Mouse (Mus musculus) liver, embryonic 14.5 days (tissue): ENCODE measurements around the gene Fkbp14. TPM values are rescaled to one million over a fixed set of nuclear protein-coding genes. Genes with fewer than 3 reads are reported as not detected.

Experiments
- ATAC-seq: fragments of 200-750 bp; cut with Nextera tagmentation; 2 replicates; pipeline ENCODE4 v1.8.0; 2017; ENCODE audit warnings: moderate number of reproducible peaks, mild to moderate bottlenecking, moderate library complexity; ENCODE audit not compliant: insufficient read depth
- DNase-seq, 3 experiments: peaks; one replicate each; pipeline ENCODE4 v3.0.0-alpha.2; 2012 to 2013; ENCODE audit warnings: low read depth in 3 of 3, low spot score in 3 of 3
- H3K27ac ChIP-seq: fragments of 300-500 bp; sonication (generic); 2 replicates; pipeline ENCODE4 v1.5.1; 2014; ENCODE audit warnings: moderate library complexity, mild to moderate bottlenecking, control low read depth, inconsistent platforms
- H3K27me3 ChIP-seq: fragments of 300-500 bp; sonication (generic); 2 replicates; pipeline ENCODE4 v1.6.1; 2014; ENCODE audit warnings: mild to moderate bottlenecking, low read length, moderate library complexity; ENCODE audit not compliant: control insufficient read depth, insufficient read depth
- H3K36me3 ChIP-seq: fragments of 300-500 bp; sonication (generic); replicated peaks from 2 replicates; pipeline ENCODE4 v1.6.1; 2014; ENCODE audit warnings: low read depth; ENCODE audit not compliant: control insufficient read depth, insufficient read depth
- H3K4me1 ChIP-seq, 2 experiments: fragments of 200-500 bp in 1 of 2; fragments of 300-500 bp in 1 of 2; sonication (generic) in 1 of 2; replicated peaks; 2 replicates each; pipeline ENCODE4 v1.6.1; 2012 to 2014; ENCODE audit warnings: antibody characterized with exemption in 1 of 2, inconsistent platforms in 1 of 2, low read length in 1 of 2; ENCODE audit not compliant: control insufficient read depth in 2 of 2, insufficient read depth in 2 of 2
- H3K4me2 ChIP-seq: fragments of 300-500 bp; sonication (generic); 2 replicates; pipeline ENCODE4 v1.6.1; 2014; ENCODE audit warnings: low read depth, mild to moderate bottlenecking, control low read depth, moderate library complexity
- H3K4me3 ChIP-seq, 2 experiments: fragments of 200-500 bp in 1 of 2; fragments of 300-500 bp in 1 of 2; sonication (generic) in 1 of 2; 2 replicates each; pipeline ENCODE4 v1.5.1; 2012 to 2014; ENCODE audit warnings: low read depth in 2 of 2, low read length in 2 of 2, mild to moderate bottlenecking in 2 of 2, control low read depth in 1 of 2, inconsistent platforms in 1 of 2, moderate library complexity in 1 of 2; ENCODE audit not compliant: insufficient read depth in 1 of 2
- H3K9ac ChIP-seq: fragments of 300-500 bp; sonication (generic); replicated peaks from 2 replicates; pipeline ENCODE4 v1.6.1; 2014; ENCODE audit warnings: mild to moderate bottlenecking, control low read depth, moderate library complexity
- H3K9me3 ChIP-seq: fragments of 300-500 bp; sonication (generic); 2 replicates; pipeline ENCODE4 v1.6.1; 2016; ENCODE audit warnings: low read length, mixed read lengths; ENCODE audit not compliant: control insufficient read depth
- CTCF ChIP-seq: IDR thresholded peaks from 2 replicates; pipeline ENCODE4 v1.5.1; 2016; ENCODE audit warnings: antibody characterized with exemption, low read depth, control low read depth
- EP300 ChIP-seq: IDR thresholded peaks from 2 replicates; pipeline ENCODE4 v1.6.1; 2016; ENCODE audit warnings: antibody characterized with exemption, low read depth
- WGBS: fragments of 180-500 bp; shearing (Covaris S2); extraction: QIAGEN DNeasy Blood & Tissue Kit; methylation state at CpG from one replicate; pipeline ENCODE4 v1.1.7; 2014; ENCODE audit not compliant: insufficient replicate concordance; 5-methylcytosine and 5-hydroxymethylcytosine counted together
- polyA plus RNA-seq, 2 experiments: library from polyadenylated mRNA; depleted of rRNA in 1 of 2; stranded (reverse) in 1 of 2; unstranded in 1 of 2; fragments of >200 nt; fragmentation: Nextera tagmentation in 1 of 2; extraction: Ambion mirVana in 1 of 2; gene quantifications; 2 replicates each; pipeline versions ENCODE4 v1.2.1 to v1.2.3; 2012 to 2014

Fkbp14 gene
- polyA plus RNA-seq, 2 experiments: 3.5 to 4.0 TPM

DNA sequence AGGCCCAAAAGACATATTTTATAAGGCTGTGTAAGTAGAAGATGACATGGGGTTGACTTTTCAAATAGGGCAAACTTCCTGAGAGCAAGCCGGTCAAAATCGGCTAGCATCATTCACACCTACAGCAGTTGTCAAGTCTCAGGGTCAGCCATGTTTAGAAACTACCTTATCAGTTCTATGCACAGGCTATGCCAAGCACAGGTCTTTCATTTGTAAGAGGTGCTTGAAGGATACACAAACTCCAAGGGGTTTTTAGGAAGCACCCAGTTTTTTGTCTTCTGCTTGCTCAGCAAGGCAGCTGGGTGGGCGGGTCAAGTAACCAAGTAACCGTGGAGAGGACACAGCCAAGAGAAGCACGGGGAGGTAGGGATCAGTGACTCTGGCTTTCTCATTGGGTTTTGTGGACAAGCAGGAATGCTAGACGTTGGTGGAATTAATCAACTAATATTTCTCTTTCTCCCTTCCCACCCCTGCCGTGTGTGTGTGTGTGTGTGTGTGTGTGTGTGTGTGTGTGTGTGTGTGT is 46.2 kb downstream of the Fkbp14 start:
- ATAC-seq (no peak), DNase-seq (no peak)
- 70% methylated on average over 6 of the region's 7 CpGs for WGBS
- no peaks in the 10 kb centered on the region for H3K4me1 ChIP-seq
- no peak for TF ChIP-seq EP300
- no peak for TF ChIP-seq CTCF
- no peak overlapping the region for H3K9ac ChIP-seq
- H3K4me2 ChIP-seq: no peak overlapping the region
- H3K36me3 ChIP-seq: no peaks in the 10 kb centered on the region
- H3K9me3 ChIP-seq: no peaks in the 10 kb centered on the region
- no peak overlapping the region for H3K27ac ChIP-seq
- H3K27me3 ChIP-seq: no peaks in the 10 kb centered on the region
- H3K4me3 ChIP-seq: no peak overlapping the region

DNA sequence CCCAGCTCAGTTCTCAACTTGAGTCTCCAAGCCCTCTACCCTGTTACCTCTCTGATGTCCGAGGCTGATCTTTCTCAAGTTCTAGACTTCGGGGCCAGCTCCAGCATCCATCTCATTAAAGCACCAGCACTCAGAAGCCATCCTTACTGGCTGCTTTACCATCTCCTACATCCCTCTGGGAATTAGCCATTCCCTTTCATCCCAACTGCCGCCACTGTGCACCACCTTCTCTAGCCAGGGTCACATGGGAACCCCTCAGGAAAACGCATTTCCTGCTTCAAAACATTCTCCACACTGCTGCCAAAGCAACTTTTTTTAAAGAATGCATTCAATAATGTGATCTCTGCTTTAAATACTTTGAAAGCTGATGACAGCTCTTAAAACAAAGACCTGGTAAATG is 47.8 kb downstream of the Fkbp14 start:
- no peak overlapping the region for H3K4me3 ChIP-seq

DNA sequence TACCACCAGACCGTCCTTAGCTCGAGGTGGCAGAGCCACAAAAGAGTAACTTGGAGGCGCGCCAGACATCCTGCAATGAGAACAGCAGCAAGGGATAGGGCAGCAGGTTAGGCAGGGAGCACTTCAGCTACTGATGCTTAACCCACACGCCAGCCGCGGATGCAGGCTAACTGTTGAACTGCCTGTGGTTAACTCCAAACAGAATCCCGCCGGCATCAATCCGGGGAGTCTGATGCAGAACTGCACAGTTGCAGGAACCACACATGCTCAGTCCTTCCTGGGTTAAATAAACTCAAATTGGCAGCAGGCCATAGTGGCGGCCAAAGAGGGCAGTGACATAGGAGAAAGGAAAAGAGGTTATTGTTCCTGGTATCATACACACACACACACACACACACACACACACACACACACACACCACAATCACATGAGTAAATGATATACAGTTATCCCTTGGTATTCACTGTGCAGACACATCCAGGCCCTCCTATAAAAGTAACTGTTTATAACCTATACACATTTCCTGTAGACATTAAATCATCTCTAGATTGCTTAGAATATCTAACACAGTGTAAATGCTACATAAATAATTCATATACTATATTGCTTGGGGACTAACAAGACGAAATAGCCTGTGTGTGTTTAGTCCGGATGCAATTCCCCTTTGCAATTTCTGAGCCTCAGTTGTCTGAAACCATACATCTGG is 48.6 kb downstream of the Fkbp14 start:
- Histone ChIP-seq H3K27ac (no peak overlapping the region), H3K9me3 (no peaks in the 10 kb centered on the region), H3K4me1 (no peaks in the 10 kb centered on the region), H3K4me3 (no peak overlapping the region), H3K4me2 (no peak overlapping the region), H3K27me3 (no peaks in the 10 kb centered on the region), H3K9ac (no peak overlapping the region), H3K36me3 (no peaks in the 10 kb centered on the region)
- no peak for TF ChIP-seq CTCF
- no peak for TF ChIP-seq EP300
- DNase-seq (no peak), ATAC-seq (no peak)
- 65% methylated on average over 13 of the region's 13 CpGs for WGBS

More for the DNA sequence above, 47.8 kb downstream of the Fkbp14 start:
- Histone ChIP-seq H3K9me3 (no peaks in the 10 kb centered on the region), H3K36me3 (no peaks in the 10 kb centered on the region), H3K4me1 (no peaks in the 10 kb centered on the region), H3K4me2 (no peak overlapping the region), H3K27ac (no peak overlapping the region), H3K9ac (no peak overlapping the region), H3K27me3 (no peaks in the 10 kb centered on the region)
- no peak for DNase-seq
- WGBS: 48% methylated on average over 4 of the region's 4 CpGs
- no peak for ATAC-seq
- TF ChIP-seq EP300 (no peak), CTCF (no peak)

DNA sequence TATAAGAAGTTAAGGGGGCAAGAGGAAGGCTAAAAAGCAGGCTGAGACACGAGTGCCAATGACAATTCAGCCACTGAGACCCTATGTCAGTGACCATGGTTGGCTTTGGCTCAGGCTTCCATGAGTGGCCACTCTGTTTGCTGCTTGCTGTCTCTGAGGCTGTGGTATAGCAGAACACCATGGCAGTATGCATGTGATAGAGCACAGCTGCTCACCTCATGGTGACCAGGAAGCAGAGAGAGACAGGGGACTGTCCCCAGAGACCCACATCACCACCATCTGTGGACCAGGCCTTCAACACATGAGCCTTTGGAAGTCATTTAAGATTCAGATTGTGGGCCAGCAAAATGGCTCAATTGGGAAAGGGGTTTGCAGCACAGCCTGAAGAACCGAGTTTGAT is 53.5 kb downstream of the Fkbp14 start:
- Histone ChIP-seq H3K9me3 (no peaks in the 10 kb centered on the region), H3K9ac (no peak overlapping the region), H3K4me1 (no peaks in the 10 kb centered on the region), H3K27me3 (no peaks in the 10 kb centered on the region), H3K27ac (no peak overlapping the region), H3K4me3 (no peak overlapping the region), H3K36me3 (no peaks in the 10 kb centered on the region), H3K4me2 (no peak overlapping the region)
- ATAC-seq (no peak), DNase-seq (no peak)
- 55% methylated on average over 2 of the region's 2 CpGs for WGBS
- no peak for TF ChIP-seq EP300

DNA sequence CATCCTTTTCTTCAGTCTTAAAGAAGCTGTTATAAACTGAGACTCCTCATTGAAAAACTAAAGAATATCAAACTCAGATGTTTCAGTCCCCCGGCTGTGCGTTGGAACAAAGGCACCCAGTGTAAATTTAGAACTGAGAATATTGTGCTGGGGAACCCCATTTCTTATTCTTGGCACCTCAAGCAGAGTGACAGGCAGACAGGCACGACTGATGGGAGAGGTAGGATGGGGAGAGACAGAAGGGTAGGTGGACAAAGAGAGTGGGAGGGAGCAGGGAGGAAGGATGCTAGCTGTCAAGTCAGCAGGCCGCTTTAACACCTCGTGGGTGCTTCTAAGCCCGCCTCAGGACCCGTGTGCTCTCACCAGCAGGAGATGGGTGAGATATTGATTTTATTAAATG is 54.3 kb downstream of the Fkbp14 start:
- 70% methylated on average over 7 of the region's 7 CpGs for WGBS
- H3K4me2 ChIP-seq: no peak overlapping the region

More for the DNA sequence above, 54.3 kb downstream of the Fkbp14 start:
- H3K9me3 ChIP-seq: no peaks in the 10 kb centered on the region
- no peaks in the 10 kb centered on the region for H3K4me1 ChIP-seq
- H3K27me3 ChIP-seq: no peaks in the 10 kb centered on the region
- no peak for TF ChIP-seq CTCF
- no peak for TF ChIP-seq EP300
- DNase-seq (no peak), ATAC-seq (no peak)
- no peak overlapping the region for H3K9ac ChIP-seq
- H3K27ac ChIP-seq: no peak overlapping the region
- H3K4me3 ChIP-seq: no peak overlapping the region
- H3K36me3 ChIP-seq: no peaks in the 10 kb centered on the region
